ENCODE assay signal across 28 mouse cellular contexts in the genomic region with DNA sequence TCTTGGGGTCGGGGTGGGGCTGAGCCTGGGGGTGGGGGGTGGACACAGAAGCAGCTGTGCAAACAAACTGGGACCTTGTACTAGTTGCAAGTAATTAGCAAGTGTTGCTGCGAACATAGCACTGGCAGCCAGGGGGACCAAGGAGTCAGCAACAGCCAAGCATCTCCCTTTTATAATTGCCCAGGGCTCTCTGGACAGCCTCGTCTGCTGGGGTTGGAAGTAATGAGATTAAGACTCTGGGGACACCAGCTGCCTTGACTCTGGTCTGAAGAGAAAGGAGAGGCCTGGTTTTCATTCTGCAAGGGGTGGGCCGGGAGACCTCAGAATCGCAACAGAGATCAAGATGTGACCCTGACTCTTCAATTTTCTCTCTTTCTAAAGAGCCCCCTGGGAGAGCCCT. TPM values are rescaled to one million over a fixed set of nuclear protein-coding genes. Genes with fewer than 3 reads are reported as not detected.
DNase-seq lines count a peak whose midpoint lies in the region; ATAC-seq lines count a peak whose summit lies in the region.
"Had no signal": no experiment of that assay in that cellular context is flagged by ENCODE, and none has a peak within 500 bp of the region (broad histone marks: within the 10 kb centered on the region; RNA-seq: fewer than 3 reads in every experiment).

No protein-coding gene starts in this region.

- no peaks in the 10 kb centered on the region for H3K4me1 ChIP-seq in kidney, embryonic 15.5 days
- no peaks in the 10 kb centered on the region for H3K4me1 ChIP-seq in midbrain, embryonic 10.5 days
- H3K4me1 ChIP-seq in midbrain, embryonic 13.5 days (replicated peaks): no peaks in the 10 kb centered on the region
- H3K4me1 ChIP-seq: hindbrain, embryonic 12.5 days; intestine, embryonic 15.5 days; liver, embryonic 13.5 days; midbrain, embryonic 15.5 days; neural tube, embryonic 15.5 days had no signal

- H3K36me3 ChIP-seq in kidney, embryonic 15.5 days: no peaks in the 10 kb centered on the region
- no peaks in the 10 kb centered on the region for H3K36me3 ChIP-seq in midbrain, embryonic 10.5 days
- H3K36me3 ChIP-seq in midbrain, embryonic 13.5 days: no peaks in the 10 kb centered on the region
- H3K36me3 ChIP-seq: embryonic facial prominence, embryonic 13.5 days; hindbrain, embryonic 12.5 days; intestine, embryonic 15.5 days; limb, embryonic 10.5 days; limb, embryonic 15.5 days; liver, embryonic 13.5 days; midbrain, embryonic 15.5 days; neural tube, embryonic 15.5 days had no signal

- H3K4me3 ChIP-seq in kidney, embryonic 15.5 days (replicated peaks): no peak overlapping the region
- no peak overlapping the region for H3K4me3 ChIP-seq in midbrain, embryonic 10.5 days
- no peak overlapping the region for H3K4me3 ChIP-seq in midbrain, embryonic 13.5 days (replicated peaks)
- H3K4me3 ChIP-seq: embryonic facial prominence, embryonic 13.5 days; hindbrain, embryonic 12.5 days; intestine, embryonic 15.5 days; limb, embryonic 10.5 days; limb, embryonic 15.5 days; liver, embryonic 13.5 days; midbrain, embryonic 15.5 days; neural tube, embryonic 15.5 days had no signal

- no peak overlapping the region for H3K4me2 ChIP-seq in kidney, embryonic 15.5 days
- no peak overlapping the region for H3K4me2 ChIP-seq in midbrain, embryonic 13.5 days (replicated peaks)
- H3K4me2 ChIP-seq: embryonic facial prominence, embryonic 13.5 days; hindbrain, embryonic 12.5 days; intestine, embryonic 15.5 days; limb, embryonic 15.5 days; liver, embryonic 13.5 days; midbrain, embryonic 15.5 days; neural tube, embryonic 15.5 days had no signal

- ATAC-seq in kidney, embryonic 15.5 days (replicated peaks; ENCODE audit: low FRiP score): no peak
- no peak for ATAC-seq in midbrain, embryonic 13.5 days
- ATAC-seq: forebrain, postnatal 0 days; hindbrain, postnatal 0 days; intestine, embryonic 15.5 days; lung, postnatal 0 days; midbrain, embryonic 15.5 days; Patski had no signal

- H3K9me3 ChIP-seq in kidney, embryonic 15.5 days (replicated peaks): no peaks in the 10 kb centered on the region
- H3K9me3 ChIP-seq in midbrain, embryonic 10.5 days (replicated peaks): no peaks in the 10 kb centered on the region
- H3K9me3 ChIP-seq in midbrain, embryonic 13.5 days: no peaks in the 10 kb centered on the region
- H3K9me3 ChIP-seq: embryonic facial prominence, embryonic 13.5 days; hindbrain, embryonic 12.5 days; intestine, embryonic 15.5 days; limb, embryonic 10.5 days; limb, embryonic 15.5 days; midbrain, embryonic 15.5 days; neural tube, embryonic 15.5 days had no signal

- H3K9ac ChIP-seq in kidney, embryonic 15.5 days: no peak overlapping the region
- no peak overlapping the region for H3K9ac ChIP-seq in midbrain, embryonic 13.5 days (replicated peaks)
- H3K9ac ChIP-seq: embryonic facial prominence, embryonic 13.5 days; forebrain, postnatal 0 days; hindbrain, embryonic 12.5 days; intestine, embryonic 15.5 days; limb, embryonic 15.5 days; liver, embryonic 13.5 days; midbrain, embryonic 15.5 days; neural tube, embryonic 15.5 days had no signal

- WGBS in kidney, embryonic 15.5 days: no CpG with 5 or more reads among the region's 5 CpGs
- no CpG with 5 or more reads among the region's 5 CpGs for WGBS in midbrain, embryonic 10.5 days
- WGBS in midbrain, embryonic 13.5 days: no CpG with 5 or more reads among the region's 5 CpGs

- H3K27ac ChIP-seq in kidney, embryonic 15.5 days: no peak overlapping the region
- H3K27ac ChIP-seq in midbrain, embryonic 10.5 days (replicated peaks): no peak overlapping the region
- no peak overlapping the region for H3K27ac ChIP-seq in midbrain, embryonic 13.5 days
- H3K27ac ChIP-seq: embryonic facial prominence, embryonic 13.5 days; hindbrain, embryonic 12.5 days; hindbrain, postnatal 0 days; intestine, embryonic 15.5 days; limb, embryonic 10.5 days; limb, embryonic 15.5 days; liver, embryonic 13.5 days; midbrain, embryonic 15.5 days; neural tube, embryonic 15.5 days had no signal

- no peaks in the 10 kb centered on the region for H3K27me3 ChIP-seq in kidney, embryonic 15.5 days
- no peaks in the 10 kb centered on the region for H3K27me3 ChIP-seq in midbrain, embryonic 10.5 days (ENCODE audit: low read depth, poor library complexity, severe bottlenecking)
- no peaks in the 10 kb centered on the region for H3K27me3 ChIP-seq in midbrain, embryonic 13.5 days
- H3K27me3 ChIP-seq: embryonic facial prominence, embryonic 13.5 days; hindbrain, embryonic 12.5 days; intestine, embryonic 15.5 days; limb, embryonic 15.5 days; liver, embryonic 13.5 days; midbrain, embryonic 15.5 days; neural tube, embryonic 15.5 days; Patski had no signal

- DNase-seq in embryo, embryonic 9.5 days (ENCODE audit: extremely low spot score): peak; percentile 29
- no peak for DNase-seq in embryo, embryonic 10 days (ENCODE audit: low spot score)
- DNase-seq in kidney, postnatal 14 days: peak; percentile 46
- DNase-seq in midbrain, embryonic 10.5 days (ENCODE audit: low spot score): peak; percentile 27
- no peak for DNase-seq in ovary, postnatal 36 days (ENCODE audit: low spot score)
- DNase-seq: adrenal gland, postnatal 25 days; cerebellum, adult 2 months; forebrain, postnatal 0 days; heart, postnatal 14 days; kidney, adult 9 months; layer of hippocampus, adult 9-11 months; liver, embryonic 13.5 days; lung, adult 18-20 months; lung, postnatal 4 days; thymus, adult 2 months; thymus, postnatal 36 days had no signal

RNA-seq across cellular contexts. Expression of a gene that starts 49.0 kb away (rescaled TPM):
- polyA plus RNA-seq in kidney, embryonic 15.5 days (2015; fragmentation: Nextera tagmentation; extraction: Ambion mirVana): 2.7 and 3.9 TPM in 2 replicates
- polyA plus RNA-seq in midbrain, embryonic 10.5 days (2016; fragmentation: Nextera tagmentation; extraction: Ambion mirVana): 0.73 and 1.00 TPM in 2 replicates
- polyA plus RNA-seq in midbrain, embryonic 13.5 days (2015; fragmentation: Nextera tagmentation; extraction: Ambion mirVana): 3.1 and 4.5 TPM in 2 replicates
- polyA plus RNA-seq: Patski had no signal

Comparison
In these comparisons a context has a peak if more than half of its experiments do, and no peak if none do; other contexts are left out.
1. DNase-seq: peak in embryo, embryonic 9.5 days (single experiment), kidney, postnatal 14 days (single experiment) and midbrain, embryonic 10.5 days (single experiment); none in embryo, embryonic 10 days (single experiment) and ovary, postnatal 36 days (single experiment).